Mouse (Mus musculus): ENCODE data around the gene Manba. TPM values are rescaled to one million over a fixed set of nuclear protein-coding genes. Genes with fewer than 3 reads are reported as not detected.

Gene Manba
- polyA plus RNA-seq, 1 experiment from 2014 or later: 8.0 TPM

- Histone ChIP-seq H3K9me3 (ENCODE audit: low read length) (no peaks in the 10 kb centered on the region), H3K36me3 (replicated peaks; ENCODE audit: insufficient read depth, low read length) (peaks cover 56% of the 10 kb centered on the region), H3K4me1 (ENCODE audit: insufficient read depth) (no peaks in the 10 kb centered on the region), H3K9ac (replicated peaks) (no peak overlapping the region), H3K4me3 (ENCODE audit: low read depth, low read length) (no peak overlapping the region), H3K4me2 (ENCODE audit: low read depth, low read length) (no peak overlapping the region), H3K27me3 (ENCODE audit: insufficient read depth, low read length) (no peaks in the 10 kb centered on the region), H3K27ac (ENCODE audit: low read depth) (no peak overlapping the region)
- ATAC-seq (no peak), DNase-seq (no peak)
- 52% methylated on average over 7 of the region's 7 CpGs for WGBS (ENCODE audit: insufficient replicate concordance)
- TF ChIP-seq CTCF (IDR thresholded peaks at IDR 0.05; ENCODE audit: low read depth) (no peak), EP300 (IDR thresholded peaks at IDR 0.05; ENCODE audit: low read depth) (no peak)
Observed at GRCm38 (mm10) chr3:135616730-135617129, 131.3 kb downstream of the Manba start.

Other genes starting within 250 kb of the Manba start
- gene Bdh2, start 204.4 kb upstream of the Manba start, polyA plus RNA-seq (2015; fragmentation: Nextera tagmentation; extraction: Ambion mirVana): 0.59 and 0.67 TPM in 2 replicates
- 0.11 TPM in 1 of 2 replicates, not detected in the other for gene Slc9b2, start 177.9 kb upstream of the Manba start, polyA plus RNA-seq (2015; fragmentation: Nextera tagmentation; extraction: Ambion mirVana)
- gene Slc9b1, start 137.6 kb upstream of the Manba start, polyA plus RNA-seq (2015; fragmentation: Nextera tagmentation; extraction: Ambion mirVana): not detected in 2 replicates
- 24.9 and 26.6 TPM in 2 replicates for gene Cisd2, start 61.7 kb upstream of the Manba start, polyA plus RNA-seq (2015; fragmentation: Nextera tagmentation; extraction: Ambion mirVana)
- gene Ube2d3, start 47.5 kb upstream of the Manba start, polyA plus RNA-seq (2015; fragmentation: Nextera tagmentation; extraction: Ambion mirVana): 298 and 303 TPM in 2 replicates
- 11.8 and 12.7 TPM in 2 replicates for gene Nfkb1, start 205.9 kb downstream of the Manba start, polyA plus RNA-seq (2015; fragmentation: Nextera tagmentation; extraction: Ambion mirVana)